Mouse (Mus musculus): ENCODE measurements around the gene Actrt3. TPM values are rescaled to one million over a fixed set of nuclear protein-coding genes. Genes with fewer than 3 reads are reported as not detected.

Gene Actrt3
- polyA plus RNA-seq (2017; shearing (Covaris generic)), result under 1 TPM in 1 of 2 experiments, not detected in 1; 0.34 TPM

DNA sequence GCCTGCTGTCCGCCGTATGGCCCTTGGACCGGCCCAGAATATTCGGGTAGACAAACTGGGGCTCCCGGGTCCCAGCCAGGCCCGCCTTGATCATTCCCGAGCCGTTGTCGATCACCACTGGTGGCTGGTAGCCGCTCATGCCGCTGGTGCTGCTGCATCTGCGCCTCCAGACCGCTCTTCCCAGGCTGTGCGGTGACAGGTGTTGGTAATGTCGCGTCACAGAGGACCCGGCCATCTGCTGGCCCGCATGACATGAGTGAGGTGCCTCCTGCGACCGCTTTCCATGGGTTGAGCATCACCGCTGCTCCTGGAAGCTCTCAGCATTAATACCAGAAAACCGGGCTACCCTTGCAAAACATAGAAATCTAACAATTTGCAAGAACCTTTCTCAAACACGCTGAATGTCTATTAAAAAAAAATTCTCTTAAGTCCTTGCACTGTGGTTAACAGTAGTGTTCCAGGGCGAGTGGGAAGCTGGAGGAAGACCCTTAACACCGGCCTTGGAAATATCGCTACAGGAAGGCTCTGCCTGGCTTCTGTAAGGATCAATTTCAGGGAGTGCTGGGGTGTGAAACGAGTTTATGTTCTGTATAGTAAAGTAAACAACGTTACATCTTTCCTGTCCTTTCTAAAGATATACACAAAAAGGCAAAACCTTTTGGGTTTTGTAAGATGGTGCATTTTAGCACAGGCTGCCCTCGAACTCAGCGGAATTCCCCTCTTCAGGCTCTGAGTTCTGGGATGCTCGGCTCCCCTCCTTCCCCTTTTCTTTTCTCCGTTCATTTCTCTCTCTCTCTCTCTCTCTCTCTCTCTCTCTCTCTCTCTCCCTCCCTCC lies at the start of gene Actrt3:
Actrt3 (minus strand) TSS at position 229 of the 835 bp plus-strand sequence.

DNA sequence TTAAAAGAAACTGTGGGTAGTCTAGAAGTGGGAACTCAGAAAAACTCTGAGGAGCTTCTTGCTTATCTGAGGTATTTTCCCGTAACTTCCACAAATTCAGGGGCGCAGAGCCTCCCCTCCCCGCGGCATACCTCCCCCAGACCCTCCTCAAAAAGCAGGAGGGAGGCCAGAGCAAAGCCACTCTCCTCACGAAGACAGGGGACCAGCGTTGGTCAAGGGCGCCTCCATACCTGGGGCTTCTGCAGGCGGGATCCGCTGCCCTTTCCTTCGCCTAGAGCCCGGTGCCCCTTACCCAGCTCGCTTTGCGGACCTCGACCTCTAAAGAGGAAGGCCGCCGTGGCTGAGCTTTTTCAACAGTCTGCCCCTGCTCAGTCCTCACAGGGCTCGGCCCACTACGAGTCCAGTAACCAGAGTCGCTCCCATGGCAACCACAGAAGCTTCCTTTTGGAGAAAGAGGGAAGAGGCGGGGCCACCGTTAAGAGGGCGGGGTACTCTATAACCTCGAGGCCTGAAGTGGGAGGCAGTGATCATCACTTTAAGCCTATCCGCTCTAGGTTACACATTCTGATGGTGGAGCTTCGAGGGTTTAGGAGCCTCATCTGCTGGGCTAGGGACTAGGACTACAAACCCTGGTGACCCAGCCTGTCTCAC lies 47.8 kb upstream of the Actrt3 start, which contains the start of gene Lrrc34:
Lrrc34 (minus strand) TSS at position 430 of the 651 bp plus-strand sequence.

GRCm38 (mm10) chr3:30644207-30644606 lies 44.5 kb upstream of the Actrt3 start, which contains the start of gene Lrriq4:
Lrriq4 (plus strand) TSS chr3:30644507.

DNA sequence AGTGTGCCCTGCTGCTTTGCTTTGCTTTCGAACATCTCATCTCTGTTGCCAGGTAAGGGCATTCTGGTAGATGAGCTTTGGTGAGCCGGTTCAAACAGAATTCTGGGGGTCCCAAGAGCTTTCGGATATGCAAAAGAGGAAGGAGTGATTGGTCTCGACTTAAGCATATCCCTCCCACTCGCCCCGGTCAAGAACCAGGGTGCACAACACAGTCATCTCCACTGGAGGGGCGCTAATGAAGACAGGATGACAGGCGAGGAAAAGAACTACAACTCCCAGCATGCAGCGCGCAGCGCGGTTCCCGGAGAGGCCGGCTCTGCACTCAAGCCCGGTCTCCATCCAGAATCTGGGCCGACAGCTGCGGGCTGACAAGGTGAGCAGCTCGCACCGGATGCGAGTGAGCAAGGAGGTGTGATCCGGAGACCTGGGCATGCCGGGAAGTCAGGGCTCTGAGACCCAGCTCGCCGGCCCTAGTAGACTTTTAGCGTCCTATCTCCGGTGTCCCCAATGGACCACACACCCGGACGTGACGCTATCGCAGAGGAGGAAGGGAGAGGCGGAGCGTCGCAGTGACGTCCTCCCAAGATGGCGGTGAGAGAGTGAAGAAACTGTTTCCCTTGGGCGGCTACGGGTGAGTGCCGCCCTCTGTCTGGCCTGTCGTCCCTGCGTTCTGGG lies 2.5 kb upstream of the Actrt3 start, which contains the start of gene Mynn:
Mynn (plus strand) TSS at position 1 of the 675 bp plus-strand sequence.

GRCm38 (mm10) chr3:30547908-30548307 lies 51.8 kb downstream of the Actrt3 start, which contains the start of gene Mecom:
Mecom (minus strand) TSS chr3:30548008.

Other genes with a start within 250 kb of the Actrt3 start
- 1 to 10 TPM in 1 of 2 experiments, under 1 TPM in 1; 0.43 to 1.1 TPM for gene Mecom, start 51.9 kb downstream of the Actrt3 start, polyA plus RNA-seq (2017; shearing (Covaris generic))
- 10 to 100 TPM; 47.3 to 51.0 TPM for gene Mynn, start 2.1 kb upstream of the Actrt3 start, polyA plus RNA-seq (2017; shearing (Covaris generic))
- under 1 TPM; 0.12 to 0.32 TPM for gene Lrriq4, start 44.6 kb upstream of the Actrt3 start, polyA plus RNA-seq (2017; shearing (Covaris generic))
- under 1 TPM in 1 of 2 experiments, not detected in 1; 0.29 TPM for gene Lrrc34, start 47.9 kb upstream of the Actrt3 start, polyA plus RNA-seq (2017; shearing (Covaris generic))
- gene Lrrc31, start 99.9 kb upstream of the Actrt3 start, polyA plus RNA-seq (2017; shearing (Covaris generic)), result under 1 TPM in 1 of 2 experiments, not detected in 1; 0.73 TPM
- under 1 TPM; 0.16 to 0.67 TPM for gene Samd7, start 146.4 kb upstream of the Actrt3 start, polyA plus RNA-seq (2017; shearing (Covaris generic))
- gene Sec62, start 192.9 kb upstream of the Actrt3 start, polyA plus RNA-seq (2017; shearing (Covaris generic)), result 10 to 100 TPM; 73.0 to 75.6 TPM

Data from inflammation-experienced regulatory T-cells (primary cell).